Mouse (Mus musculus) NIH3T3 (cell line): ENCODE data around the gene Btbd16.

ENCODE experiments used
- DNase-seq: peaks from one replicate; pipeline ENCODE4 v3.0.0-alpha.2; 2012; ENCODE audit warnings: low read depth

The Btbd16 gene

GRCm38 (mm10) chr7:130770707-130771106, 3.2 kb upstream of the Btbd16 start:
- DNase-seq = peak; percentile 89

- peak; percentile 70 for DNase-seq
These were observed 568 bp upstream of the Btbd16 start for GRCm38 (mm10) chr7:130773171-130773830.

GRCm38 (mm10) chr7:130780866-130781419, 7.1 kb downstream of the Btbd16 start:
- no peak for DNase-seq

GRCm38 (mm10) chr7:130782501-130783050, 8.7 kb downstream of the Btbd16 start:
- DNase-seq = peak; percentile 64

GRCm38 (mm10) chr7:130785923-130786575, 12.2 kb downstream of the Btbd16 start:
- no peak for DNase-seq

- no peak for DNase-seq
These were observed 12.8 kb downstream of the Btbd16 start for GRCm38 (mm10) chr7:130786708-130787107.

- no peak for DNase-seq
These were observed 13.7 kb downstream of the Btbd16 start for GRCm38 (mm10) chr7:130787537-130787936.

GRCm38 (mm10) chr7:130788950-130789349, 15.1 kb downstream of the Btbd16 start:
- no peak for DNase-seq

GRCm38 (mm10) chr7:130789456-130789855, 15.6 kb downstream of the Btbd16 start:
- DNase-seq = no peak

- peak; percentile 59 for DNase-seq
These were observed 19.8 kb downstream of the Btbd16 start for GRCm38 (mm10) chr7:130793671-130794070.

GRCm38 (mm10) chr7:130796786-130797185, 22.9 kb downstream of the Btbd16 start:
- no peak for DNase-seq

- DNase-seq = no peak
These were observed 23.7 kb downstream of the Btbd16 start for GRCm38 (mm10) chr7:130797524-130797923.

GRCm38 (mm10) chr7:130799418-130799817, 25.5 kb downstream of the Btbd16 start:
- no peak for DNase-seq

GRCm38 (mm10) chr7:130800681-130801080, 26.8 kb downstream of the Btbd16 start:
- peak; percentile 46 for DNase-seq

- no peak for DNase-seq
These were observed 27.9 kb downstream of the Btbd16 start for GRCm38 (mm10) chr7:130801811-130802210.

GRCm38 (mm10) chr7:130803251-130803825, 29.5 kb downstream of the Btbd16 start:
- no peak for DNase-seq

- no peak for DNase-seq
These were observed 31.1 kb downstream of the Btbd16 start for GRCm38 (mm10) chr7:130804991-130805390.

- DNase-seq = peak; percentile 92
These were observed 33.9 kb downstream of the Btbd16 start for GRCm38 (mm10) chr7:130807749-130808148.

- no peak for DNase-seq
These were observed 34.8 kb downstream of the Btbd16 start for GRCm38 (mm10) chr7:130808694-130809093.

- DNase-seq = no peak
These were observed 36.4 kb downstream of the Btbd16 start for GRCm38 (mm10) chr7:130810238-130810637.

GRCm38 (mm10) chr7:130812407-130812806, 38.5 kb downstream of the Btbd16 start:
- DNase-seq = no peak

GRCm38 (mm10) chr7:130815601-130816000, 41.7 kb downstream of the Btbd16 start:
- no peak for DNase-seq

- DNase-seq = no peak
These were observed 42.4 kb downstream of the Btbd16 start for GRCm38 (mm10) chr7:130816243-130816642.
